Mouse (Mus musculus): Measurements from ENCODE around the gene Dscaml1. TPM values are rescaled to one million over a fixed set of nuclear protein-coding genes. Genes with fewer than 3 reads are reported as not detected.

The Dscaml1 gene
- polyA plus RNA-seq, 1 experiment from 2014 or later = 0.55 TPM

GRCm38 (mm10) chr9:45657172-45658062, 231.0 kb downstream of the Dscaml1 start:
- no peak overlapping the region for H3K9ac ChIP-seq (ENCODE audit: low read length)
- no peak overlapping the region for H3K4me2 ChIP-seq (ENCODE audit: low read length)
- H3K36me3 ChIP-seq (ENCODE audit: control insufficient read depth, insufficient read depth, low read length) = no peaks in the 10 kb centered on the region
- WGBS = 18% methylated on average over 9 of the region's 9 CpGs
- no peaks in the 10 kb centered on the region; the same call in 1 of the 2 replicates for H3K27me3 ChIP-seq (ENCODE audit: control insufficient read depth, insufficient read depth, low read length)
- no peak overlapping the region for H3K4me3 ChIP-seq (ENCODE audit: control insufficient read depth in 1 of 2, insufficient read depth in 1 of 2, low read depth in 1 of 2, low read length in 2 of 2)
- H3K27ac ChIP-seq (replicated peaks in 1 of 2; ENCODE audit: control insufficient read depth in 1 of 2, insufficient read depth in 1 of 2, low read depth in 2 of 2, low read length in 2 of 2) = no peak overlapping the region
- no peaks in the 10 kb centered on the region for H3K4me1 ChIP-seq (ENCODE audit: control insufficient read depth in 2 of 2, insufficient read depth in 2 of 2, low read length in 2 of 2)
- ATAC-seq (ENCODE audit: insufficient number of reproducible peaks, insufficient read depth, low FRiP score, low read depth) = no peak
- H3K9me3 ChIP-seq (ENCODE audit: control insufficient read depth, low read length) = peaks cover 4% of the 10 kb centered on the region; the same call in 1 of the 2 replicates

GRCm38 (mm10) chr9:45660191-45660590, 233.8 kb downstream of the Dscaml1 start:
- Histone ChIP-seq H3K4me3 (ENCODE audit: control insufficient read depth in 1 of 2, insufficient read depth in 1 of 2, low read depth in 1 of 2, low read length in 2 of 2) (no peak overlapping the region), H3K4me1 (ENCODE audit: control insufficient read depth in 2 of 2, insufficient read depth in 2 of 2, low read length in 2 of 2) (no peaks in the 10 kb centered on the region), H3K27me3 (ENCODE audit: control insufficient read depth, insufficient read depth, low read length) (peaks cover 5% of the 10 kb centered on the region; the same call in 1 of the 2 replicates), H3K27ac (replicated peaks in 1 of 2; ENCODE audit: control insufficient read depth in 1 of 2, insufficient read depth in 1 of 2, low read depth in 2 of 2, low read length in 2 of 2) (no peak overlapping the region), H3K36me3 (ENCODE audit: control insufficient read depth, insufficient read depth, low read length) (no peaks in the 10 kb centered on the region), H3K4me2 (ENCODE audit: low read length) (no peak overlapping the region), H3K9ac (ENCODE audit: low read length) (no peak overlapping the region), H3K9me3 (ENCODE audit: control insufficient read depth, low read length) (no peaks in the 10 kb centered on the region)
- ATAC-seq (ENCODE audit: insufficient number of reproducible peaks, insufficient read depth, low FRiP score, low read depth) = no peak
- WGBS = 53% methylated on average over 3 of the region's 3 CpGs

- H3K27me3 ChIP-seq (ENCODE audit: control insufficient read depth, insufficient read depth, low read length) = peaks cover 6% of the 10 kb centered on the region; the same call in 1 of the 2 replicates
- no peak overlapping the region for H3K4me3 ChIP-seq (ENCODE audit: control insufficient read depth in 1 of 2, insufficient read depth in 1 of 2, low read depth in 1 of 2, low read length in 2 of 2)
- no peaks in the 10 kb centered on the region for H3K4me1 ChIP-seq (ENCODE audit: control insufficient read depth in 2 of 2, insufficient read depth in 2 of 2, low read length in 2 of 2)
- no peaks in the 10 kb centered on the region for H3K36me3 ChIP-seq (ENCODE audit: control insufficient read depth, insufficient read depth, low read length)
- H3K27ac ChIP-seq (replicated peaks in 1 of 2; ENCODE audit: control insufficient read depth in 1 of 2, insufficient read depth in 1 of 2, low read depth in 2 of 2, low read length in 2 of 2) = no peak overlapping the region
- no peak for ATAC-seq (ENCODE audit: insufficient number of reproducible peaks, insufficient read depth, low FRiP score, low read depth)
- WGBS = 72% methylated on average over 5 of the region's 5 CpGs
- H3K9ac ChIP-seq (ENCODE audit: low read length) = no peak overlapping the region
- H3K9me3 ChIP-seq (ENCODE audit: control insufficient read depth, low read length) = no peaks in the 10 kb centered on the region
- H3K4me2 ChIP-seq (ENCODE audit: low read length) = no peak overlapping the region
Observed at GRCm38 (mm10) chr9:45662471-45662870, 236.0 kb downstream of the Dscaml1 start.

- no peak for ATAC-seq (ENCODE audit: insufficient number of reproducible peaks, insufficient read depth, low FRiP score, low read depth)
- Histone ChIP-seq H3K4me2 (ENCODE audit: low read length) (no peak overlapping the region), H3K36me3 (ENCODE audit: control insufficient read depth, insufficient read depth, low read length) (no peaks in the 10 kb centered on the region), H3K9ac (ENCODE audit: low read length) (no peak overlapping the region), H3K27me3 (ENCODE audit: control insufficient read depth, insufficient read depth, low read length) (peaks cover 6% of the 10 kb centered on the region; the same call in 1 of the 2 replicates), H3K4me1 (ENCODE audit: control insufficient read depth in 2 of 2, insufficient read depth in 2 of 2, low read length in 2 of 2) (no peaks in the 10 kb centered on the region), H3K9me3 (ENCODE audit: control insufficient read depth, low read length) (no peaks in the 10 kb centered on the region), H3K4me3 (ENCODE audit: control insufficient read depth in 1 of 2, insufficient read depth in 1 of 2, low read depth in 1 of 2, low read length in 2 of 2) (no peak overlapping the region), H3K27ac (replicated peaks in 1 of 2; ENCODE audit: control insufficient read depth in 1 of 2, insufficient read depth in 1 of 2, low read depth in 2 of 2, low read length in 2 of 2) (no peak overlapping the region)
- 64% methylated on average over 16 of the region's 16 CpGs for WGBS
Observed at GRCm38 (mm10) chr9:45663386-45664315, 237.2 kb downstream of the Dscaml1 start.

GRCm38 (mm10) chr9:45664326-45664725, 237.9 kb downstream of the Dscaml1 start:
- no peaks in the 10 kb centered on the region for H3K36me3 ChIP-seq (ENCODE audit: control insufficient read depth, insufficient read depth, low read length)
- H3K9me3 ChIP-seq (ENCODE audit: control insufficient read depth, low read length) = no peaks in the 10 kb centered on the region
- no peak overlapping the region for H3K9ac ChIP-seq (ENCODE audit: low read length)
- no peak overlapping the region for H3K27ac ChIP-seq (replicated peaks in 1 of 2; ENCODE audit: control insufficient read depth in 1 of 2, insufficient read depth in 1 of 2, low read depth in 2 of 2, low read length in 2 of 2)
- no peak for ATAC-seq (ENCODE audit: insufficient number of reproducible peaks, insufficient read depth, low FRiP score, low read depth)
- H3K4me3 ChIP-seq (ENCODE audit: control insufficient read depth in 1 of 2, insufficient read depth in 1 of 2, low read depth in 1 of 2, low read length in 2 of 2) = no peak overlapping the region
- no peak overlapping the region for H3K4me2 ChIP-seq (ENCODE audit: low read length)
- H3K27me3 ChIP-seq (ENCODE audit: control insufficient read depth, insufficient read depth, low read length) = peaks cover 6% of the 10 kb centered on the region; the same call in 1 of the 2 replicates
- 76% methylated on average over 6 of the region's 6 CpGs for WGBS
- no peaks in the 10 kb centered on the region for H3K4me1 ChIP-seq (ENCODE audit: control insufficient read depth in 2 of 2, insufficient read depth in 2 of 2, low read length in 2 of 2)

GRCm38 (mm10) chr9:45664871-45665394, 238.5 kb downstream of the Dscaml1 start:
- no peaks in the 10 kb centered on the region for H3K4me1 ChIP-seq (ENCODE audit: control insufficient read depth in 2 of 2, insufficient read depth in 2 of 2, low read length in 2 of 2)
- peaks cover 6% of the 10 kb centered on the region; the same call in 1 of the 2 replicates for H3K27me3 ChIP-seq (ENCODE audit: control insufficient read depth, insufficient read depth, low read length)
- H3K4me2 ChIP-seq (ENCODE audit: low read length) = no peak overlapping the region
- no peaks in the 10 kb centered on the region for H3K36me3 ChIP-seq (ENCODE audit: control insufficient read depth, insufficient read depth, low read length)
- no peak overlapping the region for H3K4me3 ChIP-seq (ENCODE audit: control insufficient read depth in 1 of 2, insufficient read depth in 1 of 2, low read depth in 1 of 2, low read length in 2 of 2)
- no peak overlapping the region for H3K9ac ChIP-seq (ENCODE audit: low read length)
- no peak for ATAC-seq (ENCODE audit: insufficient number of reproducible peaks, insufficient read depth, low FRiP score, low read depth)
- WGBS = 59% methylated on average over 15 of the region's 15 CpGs
- H3K9me3 ChIP-seq (ENCODE audit: control insufficient read depth, low read length) = no peaks in the 10 kb centered on the region
- no peak overlapping the region for H3K27ac ChIP-seq (replicated peaks in 1 of 2; ENCODE audit: control insufficient read depth in 1 of 2, insufficient read depth in 1 of 2, low read depth in 2 of 2, low read length in 2 of 2)

- no peaks in the 10 kb centered on the region for H3K36me3 ChIP-seq (ENCODE audit: control insufficient read depth, insufficient read depth, low read length)
- H3K4me1 ChIP-seq (ENCODE audit: control insufficient read depth in 2 of 2, insufficient read depth in 2 of 2, low read length in 2 of 2) = peaks cover 3 to 6% of the 10 kb centered on the region in 2 experiments; a peak in 3 of 4 replicates
- 77% methylated on average over 9 of the region's 9 CpGs for WGBS
- H3K9ac ChIP-seq (ENCODE audit: low read length) = no peak overlapping the region
- H3K4me3 ChIP-seq (ENCODE audit: control insufficient read depth in 1 of 2, insufficient read depth in 1 of 2, low read depth in 1 of 2, low read length in 2 of 2) = no peak overlapping the region
- no peak overlapping the region for H3K27ac ChIP-seq (replicated peaks in 1 of 2; ENCODE audit: control insufficient read depth in 1 of 2, insufficient read depth in 1 of 2, low read depth in 2 of 2, low read length in 2 of 2)
- 0 out of 2 replicates have a peak, but pooled peaks cover 7% of the 10 kb centered on the region for H3K27me3 ChIP-seq (ENCODE audit: control insufficient read depth, insufficient read depth, low read length)
- H3K9me3 ChIP-seq (ENCODE audit: control insufficient read depth, low read length) = no peaks in the 10 kb centered on the region
- no peak for ATAC-seq (ENCODE audit: insufficient number of reproducible peaks, insufficient read depth, low FRiP score, low read depth)
- no peak overlapping the region for H3K4me2 ChIP-seq (ENCODE audit: low read length)
Observed at GRCm38 (mm10) chr9:45675931-45676330, 249.5 kb downstream of the Dscaml1 start.
